Mouse (Mus musculus) heart, embryonic 16.5 days (tissue): ENCODE data around the gene Plin2. TPM values are rescaled to one million over a fixed set of nuclear protein-coding genes. Genes with fewer than 3 reads are reported as not detected.

Experiments used
- ATAC-seq: fragments of 200-750 bp; cut with Nextera tagmentation; replicated peaks from 2 replicates; pipeline ENCODE4 v1.8.0; 2017; ENCODE audit warnings: moderate number of reproducible peaks; ENCODE audit not compliant: insufficient read depth, low FRiP score; ENCODE audit errors: extremely low read depth
- H3K27ac ChIP-seq: fragments of 300-500 bp; sonication (generic); 2 replicates; pipeline ENCODE4 v1.5.1; 2014; ENCODE audit warnings: mild to moderate bottlenecking, low read length, control low read depth, moderate library complexity
- H3K27me3 ChIP-seq: fragments of 300-500 bp; sonication (generic); 2 replicates; pipeline ENCODE4 v1.6.1; 2014; ENCODE audit warnings: low read length, mixed read lengths; ENCODE audit not compliant: control insufficient read depth, insufficient read depth
- H3K36me3 ChIP-seq: fragments of 300-500 bp; sonication (generic); 2 replicates; pipeline ENCODE4 v1.6.1; 2014; ENCODE audit not compliant: control insufficient read depth, insufficient read depth
- H3K4me1 ChIP-seq: fragments of 300-500 bp; sonication (generic); 2 replicates; pipeline ENCODE4 v1.6.1; 2014; ENCODE audit warnings: low read length, mixed read lengths; ENCODE audit not compliant: control insufficient read depth, insufficient read depth
- H3K4me2 ChIP-seq: fragments of 300-500 bp; sonication (generic); 2 replicates; pipeline ENCODE4 v1.6.1; 2014; ENCODE audit warnings: low read depth, mild to moderate bottlenecking, control low read depth, low read length
- H3K4me3 ChIP-seq: fragments of 300-500 bp; sonication (generic); 2 replicates; pipeline ENCODE4 v1.5.1; 2014; ENCODE audit warnings: mild to moderate bottlenecking, control low read depth, low read length
- H3K9ac ChIP-seq: fragments of 300-500 bp; sonication (generic); 2 replicates; pipeline ENCODE4 v1.6.1; 2014; ENCODE audit warnings: low read length, control low read depth
- H3K9me3 ChIP-seq: fragments of 300-500 bp; sonication (generic); replicated peaks from 2 replicates; pipeline ENCODE4 v1.6.1; 2016; ENCODE audit warnings: low read length; ENCODE audit not compliant: control insufficient read depth
- WGBS: fragments of 180-500 bp; shearing (Covaris S2); extraction: QIAGEN DNeasy Blood & Tissue Kit; methylation state at CpG from one replicate; pipeline ENCODE4 v1.1.7; 2014; 5-methylcytosine and 5-hydroxymethylcytosine counted together
- polyA plus RNA-seq: library from polyadenylated mRNA; unstranded; fragments of >200 nt; fragmentation: Nextera tagmentation; extraction: Ambion mirVana; gene quantifications from 2 replicates; pipeline ENCODE4 v1.2.1, GENCODE M21; 2015

Gene Plin2
- 76.3 and 79.3 TPM in 2 replicates for polyA plus RNA-seq

DNA sequence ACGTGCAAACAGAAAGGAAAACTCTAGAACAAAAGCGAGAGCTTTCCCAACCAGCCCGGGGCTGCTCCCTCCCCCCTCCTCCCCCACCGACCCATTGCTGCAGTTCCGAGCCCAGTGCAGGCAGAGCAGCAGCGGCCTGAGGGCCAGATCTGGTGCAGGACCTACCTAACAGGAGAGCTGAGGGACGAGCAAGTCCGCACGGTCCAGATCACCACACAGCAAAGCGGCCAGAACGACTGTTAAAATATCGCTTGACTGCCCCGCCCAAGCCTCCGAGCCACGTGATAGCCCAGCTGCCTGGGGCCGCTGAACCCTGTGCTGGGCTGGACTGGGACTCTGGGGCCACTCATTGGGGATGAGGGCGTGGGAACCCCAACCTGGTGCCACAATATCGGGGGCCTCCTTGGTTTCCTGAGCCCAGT lies at the start of gene Plin2:
Gene Plin2, minus strand, starts transcription at position 281 of the 422 bp plus-strand sequence.
- Histone ChIP-seq H3K36me3 (peaks cover 5% of the 10 kb centered on the region; the same call in 1 of the 2 replicates), H3K27ac (peak within 1 kb of the TSS; percentile 86), H3K4me2 (peak within 1 kb of the TSS; percentile 82), H3K9me3 (no peaks in the 10 kb centered on the region), H3K27me3 (no peaks in the 10 kb centered on the region), H3K4me1 (peaks cover 19% of the 10 kb centered on the region), H3K4me3 (peak within 1 kb of the TSS; percentile 78), H3K9ac (peak within 1 kb of the TSS; percentile 89)
- peak; percentile 91 for ATAC-seq
- under 1% methylated on average over 18 of the region's 18 CpGs for whole genome bisulfite sequencing

DNA sequence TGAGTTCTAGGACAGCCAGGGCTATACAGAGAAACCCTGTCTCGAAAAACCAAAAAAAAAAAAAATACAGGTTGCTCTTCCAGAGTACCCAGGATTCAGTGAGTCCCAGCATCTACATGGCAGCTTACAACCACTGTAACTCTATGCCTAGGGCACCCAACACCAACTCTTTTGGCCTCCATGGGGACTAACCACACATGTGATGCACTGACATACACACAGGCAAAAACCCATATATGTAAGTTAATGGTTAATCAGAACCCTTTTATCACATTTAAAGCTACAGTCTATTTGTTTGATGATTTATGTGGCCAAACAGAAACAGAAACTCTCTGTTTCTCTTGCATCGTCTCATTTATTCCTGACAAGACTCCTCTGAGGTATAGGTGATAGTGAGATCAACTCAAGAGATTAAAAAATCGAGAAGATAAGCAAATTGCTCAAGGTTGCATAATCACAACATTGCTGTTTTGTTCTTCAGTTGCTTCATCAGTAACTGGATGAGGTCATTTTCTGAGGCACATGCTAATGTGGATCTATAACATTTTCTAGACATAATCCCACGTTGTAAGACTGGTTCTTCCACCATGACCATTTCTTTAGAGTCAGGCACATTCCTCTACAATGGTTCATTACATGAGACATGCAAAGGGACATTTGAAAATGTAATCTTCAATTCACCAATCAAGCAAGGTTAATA lies 49.2 kb upstream of the Plin2 start:
- no peak overlapping the region for H3K4me2 ChIP-seq
- no peak for ATAC-seq
- no peak overlapping the region for H3K9ac ChIP-seq
- WGBS, result 71% methylated on average over 4 of the region's 4 CpGs
- H3K4me1 ChIP-seq, result peaks cover 10% of the 10 kb centered on the region
- H3K36me3 ChIP-seq, result no peaks in the 10 kb centered on the region
- no peak overlapping the region for H3K4me3 ChIP-seq
- no peaks in the 10 kb centered on the region for H3K27me3 ChIP-seq
- H3K9me3 ChIP-seq, result no peaks in the 10 kb centered on the region
- H3K27ac ChIP-seq, result no peak overlapping the region

- WGBS, result 54% methylated on average over 1 of the region's 1 CpGs
- peaks cover 10% of the 10 kb centered on the region for H3K4me1 ChIP-seq
- no peaks in the 10 kb centered on the region for H3K36me3 ChIP-seq
- ATAC-seq, result peak; percentile 65
- no peaks in the 10 kb centered on the region for H3K27me3 ChIP-seq
- H3K27ac ChIP-seq, result no peak overlapping the region
- H3K9ac ChIP-seq, result no peak overlapping the region
- no peaks in the 10 kb centered on the region for H3K9me3 ChIP-seq
- no peak overlapping the region for H3K4me3 ChIP-seq
- no peak overlapping the region for H3K4me2 ChIP-seq
Measured at GRCm38 (mm10) chr4:86717176-86717575, 47.3 kb upstream of the Plin2 start.

GRCm38 (mm10) chr4:86715341-86715740 lies 45.5 kb upstream of the Plin2 start:
- WGBS, result 86% methylated on average over 1 of the region's 1 CpGs
- H3K9me3 ChIP-seq, result no peaks in the 10 kb centered on the region
- H3K27me3 ChIP-seq, result no peaks in the 10 kb centered on the region
- H3K9ac ChIP-seq, result no peak overlapping the region
- H3K4me1 ChIP-seq, result peaks cover 10% of the 10 kb centered on the region
- no peak overlapping the region for H3K4me2 ChIP-seq
- no peaks in the 10 kb centered on the region for H3K36me3 ChIP-seq
- no peak for ATAC-seq
- H3K27ac ChIP-seq, result no peak overlapping the region
- H3K4me3 ChIP-seq, result no peak overlapping the region

- H3K36me3 ChIP-seq, result no peaks in the 10 kb centered on the region
- H3K9ac ChIP-seq, result no peak overlapping the region
- no peaks in the 10 kb centered on the region for H3K9me3 ChIP-seq
- no peak overlapping the region for H3K4me2 ChIP-seq
- no peak overlapping the region for H3K27ac ChIP-seq
- no peaks in the 10 kb centered on the region for H3K27me3 ChIP-seq
- WGBS, result 75% methylated on average over 2 of the region's 2 CpGs
- ATAC-seq, result no peak
- H3K4me3 ChIP-seq, result no peak overlapping the region
- peaks cover 10% of the 10 kb centered on the region for H3K4me1 ChIP-seq
Measured at GRCm38 (mm10) chr4:86713518-86713917, 43.7 kb upstream of the Plin2 start.

DNA sequence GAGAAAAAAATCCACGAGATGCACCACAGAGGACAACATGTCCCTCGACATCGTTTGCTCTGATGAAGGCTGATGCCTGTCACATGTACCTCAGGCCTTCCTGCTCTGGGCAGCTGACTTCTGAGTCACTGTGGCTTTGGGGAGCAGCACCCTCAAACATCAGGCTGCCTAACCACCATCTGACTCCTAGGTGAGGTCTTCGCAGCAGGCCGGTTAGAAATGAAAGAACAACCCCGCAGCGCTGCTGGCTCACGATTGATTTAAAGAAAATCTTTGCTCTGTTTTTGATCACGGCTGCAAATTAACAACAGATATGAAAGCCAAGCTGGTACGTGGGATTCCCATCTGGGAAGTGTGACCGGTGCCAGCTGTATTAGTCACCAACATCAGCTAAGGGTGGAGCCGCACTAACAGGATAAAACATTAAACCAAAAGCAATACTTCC lies 42.9 kb upstream of the Plin2 start:
- Histone ChIP-seq H3K4me1 (peaks cover 9% of the 10 kb centered on the region), H3K4me3 (no peak overlapping the region), H3K36me3 (no peaks in the 10 kb centered on the region), H3K9ac (no peak overlapping the region), H3K27ac (no peak overlapping the region), H3K9me3 (no peaks in the 10 kb centered on the region), H3K27me3 (no peaks in the 10 kb centered on the region), H3K4me2 (no peak overlapping the region)
- ATAC-seq, result no peak
- WGBS, result 78% methylated on average over 12 of the region's 12 CpGs

DNA sequence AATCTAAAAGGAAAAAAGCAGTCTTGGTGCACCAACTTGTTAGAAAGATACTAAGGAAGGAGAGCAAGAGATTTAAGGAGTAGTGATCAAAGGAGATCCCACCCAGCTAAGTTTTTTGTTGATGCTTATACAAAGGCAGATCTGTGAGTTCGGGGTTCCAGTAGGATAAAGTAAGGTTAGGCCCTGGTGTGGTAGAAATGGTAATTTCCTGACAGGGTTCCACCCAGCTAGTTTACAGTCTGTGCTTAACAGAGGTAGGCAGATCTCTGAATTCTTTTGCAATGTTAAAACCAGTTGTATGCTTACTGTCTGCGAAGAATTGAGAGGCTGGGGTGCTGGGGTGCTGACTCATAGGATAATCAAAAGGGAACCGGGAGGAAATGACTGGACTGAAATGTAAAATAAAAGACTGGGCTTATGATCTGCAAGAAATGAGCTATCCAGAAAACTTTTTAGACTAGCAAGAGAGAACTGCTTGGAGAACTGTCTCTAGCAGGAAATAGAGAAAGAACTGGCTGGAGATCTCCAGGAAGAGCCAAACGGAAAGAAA lies 40.9 kb upstream of the Plin2 start:
- no peaks in the 10 kb centered on the region for H3K9me3 ChIP-seq
- no peak overlapping the region for H3K4me2 ChIP-seq
- H3K27ac ChIP-seq, result peak overlapping the region; percentile 35; the same call in 1 of the 2 replicates
- no peaks in the 10 kb centered on the region for H3K27me3 ChIP-seq
- no peak overlapping the region for H3K4me3 ChIP-seq
- no peaks in the 10 kb centered on the region for H3K4me1 ChIP-seq
- H3K9ac ChIP-seq, result no peak overlapping the region
- H3K36me3 ChIP-seq, result no peaks in the 10 kb centered on the region
- ATAC-seq, result no peak
- WGBS, result 55% methylated on average over 4 of the region's 4 CpGs

DNA sequence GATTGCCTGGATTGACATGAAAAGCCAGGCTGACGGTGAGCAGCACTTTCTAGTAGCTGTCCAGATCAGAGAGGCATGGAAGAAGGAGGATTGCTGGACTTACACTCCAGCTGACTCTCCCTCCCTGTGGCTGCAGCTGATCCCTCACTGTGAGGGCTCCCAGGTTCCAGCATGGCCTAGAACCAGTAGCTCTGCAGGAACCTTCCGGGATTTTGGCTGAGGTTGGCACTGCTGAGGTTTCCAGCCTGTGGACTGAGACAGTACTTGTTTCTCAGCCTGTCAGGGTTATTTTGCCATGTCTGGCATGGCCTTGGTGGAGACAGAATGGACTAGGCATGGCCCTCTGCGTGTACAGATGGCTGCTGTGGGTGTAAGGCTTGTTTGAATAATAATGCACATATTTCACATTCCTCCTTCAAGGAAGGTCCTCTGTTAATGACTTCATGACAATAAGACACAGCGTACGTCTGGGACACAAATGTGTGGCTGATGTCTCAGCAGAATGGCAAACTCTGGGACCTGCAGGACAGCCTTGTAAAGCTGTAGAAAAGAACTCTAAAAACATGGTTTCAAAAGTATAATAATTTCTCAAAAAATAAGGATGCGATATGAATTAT lies 40.3 kb upstream of the Plin2 start:
- Histone ChIP-seq H3K4me3 (no peak overlapping the region), H3K9me3 (no peaks in the 10 kb centered on the region), H3K9ac (no peak overlapping the region), H3K36me3 (no peaks in the 10 kb centered on the region), H3K4me1 (no peaks in the 10 kb centered on the region), H3K27ac (no peak overlapping the region), H3K4me2 (no peak overlapping the region), H3K27me3 (no peaks in the 10 kb centered on the region)
- ATAC-seq, result no peak
- 76% methylated on average over 6 of the region's 6 CpGs for WGBS

DNA sequence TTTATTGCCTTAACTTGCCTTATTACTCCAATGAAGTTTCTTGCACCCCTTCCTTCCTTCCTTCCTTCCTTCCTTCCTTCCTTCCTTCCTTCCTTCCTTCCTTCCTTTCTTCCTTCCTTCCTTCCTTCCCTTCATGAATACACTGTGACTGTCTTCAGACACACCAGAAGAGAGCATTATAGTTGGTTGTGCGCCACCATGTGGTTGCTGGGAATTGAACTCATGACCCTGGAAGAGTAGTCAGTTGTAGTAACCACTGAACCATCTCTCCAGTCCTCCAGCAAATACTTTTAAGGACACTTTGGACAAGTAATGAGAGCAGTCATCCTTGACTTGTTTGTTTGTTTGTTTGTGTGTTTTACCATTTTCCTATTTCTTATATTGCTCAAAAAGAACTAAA lies 38.9 kb upstream of the Plin2 start:
- Histone ChIP-seq H3K27me3 (no peaks in the 10 kb centered on the region), H3K9ac (no peak overlapping the region), H3K4me1 (no peaks in the 10 kb centered on the region), H3K9me3 (no peaks in the 10 kb centered on the region), H3K4me3 (no peak overlapping the region), H3K4me2 (no peak overlapping the region), H3K36me3 (no peaks in the 10 kb centered on the region), H3K27ac (no peak overlapping the region)
- 32% methylated on average over 1 of the region's 1 CpGs for WGBS
- ATAC-seq, result no peak
